In genomic region chrX:11560550-11561276, GRCm38 (mm10) we compare ENCODE assay signal across 15 mouse cellular contexts.
DNase-seq lines count a peak whose midpoint lies in the region; ATAC-seq and TF ChIP-seq lines count a peak whose summit lies in the region.
"Had no signal": no experiment of that assay in that cellular context is flagged by ENCODE, and none has a peak within 500 bp of the region (broad histone marks: within the 10 kb centered on the region; RNA-seq: fewer than 3 reads in every experiment).

No protein-coding gene starts in this region.

- ATAC-seq in cerebellum, adult (ENCODE audit: insufficient number of reproducible peaks, low FRiP score, low TSS enrichment): no peak

- DNase-seq in kidney, adult 2 months: peak; percentile 13
- no peak for DNase-seq in kidney, adult 18-20 months
- peak; percentile 29 for DNase-seq in retina, postnatal 1 day
- no peak for DNase-seq in retina, embryonic 14.5 days (ENCODE audit: low spot score)
- peak; percentile 35 for DNase-seq in kidney, postnatal 10 days
- no peak for DNase-seq in Muller cell, postnatal 12 days (ENCODE audit: inconsistent ontology term)
- DNase-seq in adrenal gland, adult 2 months: no peak
- DNase-seq: adrenal gland, postnatal 14 days; cerebellum, adult 9-11 months; gastrocnemius, postnatal 36 days had no signal

- no peak for TF ChIP-seq POLR2A in kidney, adult 2 months (IDR thresholded peaks at IDR 0.05; ENCODE audit: low read depth, low read length)

- H3K27me3 ChIP-seq in kidney, adult 2 months (replicated peaks; ENCODE audit: control insufficient read depth, insufficient read depth, low read length): no peaks in the 10 kb centered on the region

- no peak for TF ChIP-seq CTCF in kidney, adult 2 months (conservative IDR thresholded peaks at IDR 0.05; ENCODE audit: insufficient read depth, insufficient read length, low read depth, low read length)

- no peak overlapping the region for H3K4me3 ChIP-seq in kidney, adult 2 months (ENCODE audit: insufficient read depth, low read depth, low read length)
- H3K4me3 ChIP-seq: embryonic facial prominence, embryonic 12.5 days; heart, embryonic 13.5 days; lung, embryonic 15.5 days; megakaryocyte, embryonic 14.5 days had no signal

- 32% methylated on average over 15 of the region's 17 CpGs for WGBS in kidney, adult 2 months

- peaks cover 2% of the 10 kb centered on the region; the same call in 1 of the 2 replicates for H3K4me1 ChIP-seq in kidney, adult 2 months (ENCODE audit: control insufficient read depth, insufficient read depth, low read length)
- H3K4me1 ChIP-seq: embryonic facial prominence, embryonic 12.5 days; heart, embryonic 13.5 days; megakaryocyte, embryonic 14.5 days had no signal

- peak overlapping the region; percentile 68 for H3K27ac ChIP-seq in kidney, adult 2 months (ENCODE audit: insufficient read depth, low read depth, low read length)
- H3K27ac ChIP-seq: embryonic facial prominence, embryonic 12.5 days; heart, embryonic 13.5 days; lung, embryonic 15.5 days had no signal

- H3K36me3 ChIP-seq in kidney, adult 2 months (ENCODE audit: control insufficient read depth, insufficient read depth, low read length): no peaks in the 10 kb centered on the region
- H3K36me3 ChIP-seq: embryonic facial prominence, embryonic 12.5 days; heart, embryonic 13.5 days; lung, embryonic 15.5 days had no signal

Comparison
In these comparisons a context has a peak if more than half of its experiments do, and no peak if none do; other contexts are left out.
1. DNase-seq: peak in kidney, adult 2 months (single experiment), retina, postnatal 1 day (single experiment) and kidney, postnatal 10 days (single experiment); none in kidney, adult 18-20 months (single experiment), retina, embryonic 14.5 days (single experiment), Muller cell, postnatal 12 days (single experiment) and adrenal gland, adult 2 months (single experiment).